Mouse (Mus musculus): ENCODE measurements around the gene Spata16.

DNA sequence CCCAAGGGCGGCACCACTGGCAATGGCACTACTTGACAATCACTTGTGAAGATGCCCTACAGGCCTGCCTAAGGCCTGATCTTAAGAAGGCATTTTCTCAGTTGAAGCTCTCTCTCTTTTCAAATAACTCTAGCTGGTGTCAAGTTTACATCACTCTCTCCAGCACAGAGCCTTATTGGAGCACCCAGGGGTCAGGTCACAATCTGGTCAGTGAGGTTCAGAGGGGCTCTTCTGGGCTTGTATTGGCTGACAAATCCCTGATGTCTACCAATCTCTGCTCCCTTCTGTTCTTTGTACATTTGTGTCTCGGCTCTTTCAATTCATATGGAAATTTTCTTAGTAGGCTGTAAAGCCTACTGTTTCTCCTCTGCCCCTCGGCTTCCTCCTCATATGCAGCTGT is 390.5 kb downstream of the Spata16 start:
- no peak for TF ChIP-seq GATA1 (IDR thresholded peaks at IDR 0.05; ENCODE audit: low read depth, low read length)
- no peak for TF ChIP-seq CHD1 (IDR thresholded peaks at IDR 0.05; ENCODE audit: low read depth, low read length)
- TF ChIP-seq CTCF (IDR thresholded peaks at IDR 0.05 in 2 of 3, conservative IDR thresholded peaks at IDR 0.05 in 1 of 3; ENCODE audit: control insufficient read depth in 1 of 3, insufficient read depth in 1 of 3, low read depth in 2 of 3, low read length in 3 of 3, poor library complexity in 1 of 3, severe bottlenecking in 1 of 3) = no peak
- no peak for TF ChIP-seq MAZ (IDR thresholded peaks at IDR 0.05; ENCODE audit: low read depth, low read length)
- TF ChIP-seq POLR2A (IDR thresholded peaks at IDR 0.05; ENCODE audit: control insufficient read depth in 1 of 2, insufficient read depth in 1 of 2, low read depth in 1 of 2, low read length in 2 of 2, poor library complexity in 1 of 2) = no peak
- no peak for TF ChIP-seq RAD21 (IDR thresholded peaks at IDR 0.05; ENCODE audit: low read depth, low read length)
- TF ChIP-seq CHD2 (IDR thresholded peaks at IDR 0.05; ENCODE audit: low read length) = no peak
- no peak for TF ChIP-seq UBTF (IDR thresholded peaks at IDR 0.05; ENCODE audit: borderline replicate concordance, insufficient read depth, low read depth, low read length)
- TF ChIP-seq JUND (IDR thresholded peaks at IDR 0.05; ENCODE audit: low read depth, low read length) = no peak
- TF ChIP-seq ZNF384 (IDR thresholded peaks at IDR 0.05; ENCODE audit: low read depth, low read length) = no peak
- TF ChIP-seq POLR2AphosphoS5 (IDR thresholded peaks at IDR 0.05; ENCODE audit: borderline replicate concordance, low read depth, low read length) = no peak
- no peak for TF ChIP-seq ZC3H11A (IDR thresholded peaks at IDR 0.05; ENCODE audit: low read depth, low read length)
